Mouse (Mus musculus) left cerebral cortex, postnatal 36 days (tissue): ENCODE results near the gene Aldh2. TPM values are rescaled to one million over a fixed set of nuclear protein-coding genes. Genes with fewer than 3 reads are reported as not detected.
"Not testable (repeated sequence)": the region's sequence is repeated elsewhere in the genome, so short reads cannot be mapped to it uniquely, and the experiment has no call there.

ENCODE experiments used
- DNase-seq, 2 experiments: peaks; one replicate each; pipeline ENCODE4 v3.0.0; 2021 to 2022; ENCODE audit warnings: low spot score in 2 of 2, mixed read lengths in 1 of 2
- intact Hi-C: fragments of 180-260 bp; cut with DNase I; formaldehyde crosslinking; loops from one replicate; pipeline ENCODE4 v1.15.1; 2025
- total RNA-seq, 2 experiments: library from RNA; stranded (reverse); gene quantifications; 2 replicates each; pipeline ENCODE4 v1.2.3; 2021

Aldh2 gene
- total RNA-seq, result 100 to 1,000 TPM; 109 to 120 TPM

DNA sequence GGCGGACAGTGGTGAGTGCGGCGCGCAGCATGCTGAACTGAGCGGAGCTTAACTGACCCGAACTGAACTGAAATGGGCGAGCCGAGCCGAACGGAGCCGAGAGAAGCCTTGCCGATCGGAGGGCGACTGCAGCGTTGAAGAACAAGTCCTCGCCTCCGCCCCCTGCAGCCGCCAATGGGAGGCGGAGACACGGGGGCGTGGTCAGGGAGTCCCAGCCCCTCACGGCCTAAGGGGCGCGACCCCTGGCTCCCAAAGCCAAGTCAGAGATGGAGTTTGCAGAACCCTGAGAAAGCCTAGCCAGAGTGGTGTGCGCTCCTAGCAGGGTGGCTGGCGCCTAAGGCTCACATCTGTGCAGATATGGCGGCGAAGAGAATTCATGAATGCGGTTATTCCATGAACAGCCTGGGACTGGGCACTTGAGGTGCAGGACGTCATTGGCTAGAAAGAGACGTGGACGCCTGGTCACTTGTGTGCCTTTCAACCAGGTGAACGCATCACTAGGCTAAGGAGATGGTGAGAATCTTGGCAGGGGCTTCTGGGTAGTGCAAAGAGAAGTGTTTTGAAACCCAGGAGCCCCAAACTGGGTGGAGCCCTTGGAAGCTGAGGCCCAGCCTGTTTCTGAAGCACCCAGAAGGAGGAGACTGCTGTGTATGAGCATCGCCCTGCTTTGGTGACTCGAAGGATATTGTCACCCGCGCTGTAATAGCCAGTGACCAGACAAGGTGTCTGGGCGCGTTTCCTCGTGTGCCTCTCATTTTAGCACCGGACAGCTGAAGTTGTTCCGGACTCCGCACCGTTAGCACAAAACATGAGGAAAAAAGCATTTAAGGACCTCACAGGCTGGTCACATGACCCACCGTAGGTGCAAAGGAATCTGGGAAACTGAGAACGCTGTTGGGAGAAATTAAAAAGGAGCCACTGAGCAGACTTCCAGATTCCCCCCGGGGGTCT, at the start of gene Aldh2:
Gene Aldh2, minus strand, starts transcription at position 374 of the 951 bp plus-strand sequence.
- intact Hi-C loops, result loop anchor here (5.0 kb wide), 1 partner anchor 46 kb away; the partner anchor contains the start of genes Adam1a, Gm42878 and Mapkapk5
- peak; percentile 75 to 77 for DNase-seq

DNA sequence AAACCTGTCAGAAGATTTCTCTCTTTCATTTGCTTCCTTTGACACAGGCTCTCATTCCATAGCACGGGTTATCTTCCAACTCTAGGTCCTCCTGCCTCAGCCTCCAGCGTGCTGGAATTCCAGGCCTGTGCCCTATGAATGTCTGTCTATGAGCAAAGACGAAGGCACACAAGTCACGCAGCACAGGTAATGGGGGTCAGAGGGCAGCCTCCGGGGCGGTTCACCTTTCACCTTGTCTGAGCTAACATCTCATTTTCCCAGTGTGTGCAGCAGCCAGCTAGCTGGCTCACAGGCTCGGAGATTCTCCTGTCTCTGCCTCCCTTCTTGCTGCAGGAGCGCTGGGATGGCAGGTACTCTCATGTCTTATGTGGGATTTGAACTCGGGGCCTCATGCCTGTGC, 46.0 kb upstream of the Aldh2 start:
- intact Hi-C loops, result no loop called here
- no peak for DNase-seq

DNA sequence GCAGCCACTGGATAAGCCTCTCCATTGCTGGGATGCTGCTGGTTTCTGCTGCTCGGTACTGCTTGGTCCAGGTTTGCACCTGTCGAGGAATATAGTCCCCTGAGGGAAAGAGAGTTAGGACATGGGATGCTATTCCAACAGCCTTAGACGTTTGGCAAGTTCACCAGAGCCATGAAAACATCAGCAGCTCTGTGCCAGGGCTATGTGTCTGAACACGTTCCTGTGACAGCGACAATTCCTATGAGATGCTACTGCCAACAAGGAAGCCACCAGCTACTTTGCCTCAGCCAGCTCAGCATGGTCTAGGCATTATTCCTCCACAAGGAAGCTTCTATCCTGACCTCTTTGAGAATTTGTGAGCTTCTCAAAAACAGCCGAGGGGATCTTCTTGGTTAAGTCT, 43.7 kb upstream of the Aldh2 start:
- intact Hi-C loops, result no loop called here
- DNase-seq, result no peak

DNA sequence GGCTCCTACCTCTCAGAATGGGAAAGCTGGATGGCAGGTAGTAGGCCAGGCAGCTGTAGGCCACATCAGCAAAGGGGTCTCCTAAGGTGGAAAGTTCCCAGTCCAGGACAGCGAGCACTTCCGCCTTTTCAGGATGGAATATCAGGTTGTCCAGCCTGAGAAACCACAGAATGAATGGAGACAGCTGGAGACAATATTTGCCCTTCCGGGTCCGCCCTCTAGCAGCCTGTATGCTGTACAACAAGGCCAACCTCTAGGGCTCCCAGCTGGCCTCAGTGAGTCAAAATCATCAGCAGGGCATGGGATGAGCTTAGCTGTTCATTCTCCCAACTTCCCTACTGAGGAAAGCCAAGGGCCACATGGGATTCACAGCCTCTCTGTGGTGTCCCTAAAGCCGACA, 41.0 kb upstream of the Aldh2 start:
- intact Hi-C loops, result no loop called here
- no peak for DNase-seq

DNA sequence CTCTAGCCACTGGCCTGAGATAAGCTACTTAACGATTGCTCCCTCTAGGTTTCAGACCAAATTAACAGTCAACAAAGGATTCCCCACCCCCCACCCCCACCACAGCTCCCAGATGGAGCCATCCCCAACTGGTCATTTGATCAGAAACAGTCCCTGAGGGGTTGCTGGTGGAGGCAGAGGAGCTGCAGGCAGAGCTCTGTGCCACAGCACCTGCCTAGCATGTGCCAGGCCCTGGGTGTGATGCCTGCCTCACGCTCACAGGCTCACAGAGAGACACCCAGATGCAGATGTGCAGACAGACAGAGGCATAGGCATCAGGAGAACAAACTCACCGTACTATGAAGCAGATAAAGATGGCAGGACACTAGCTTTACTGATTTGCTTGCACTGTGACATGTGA, 39.2 kb upstream of the Aldh2 start:
- no peak for DNase-seq
- intact Hi-C loops, result no loop called here

DNA sequence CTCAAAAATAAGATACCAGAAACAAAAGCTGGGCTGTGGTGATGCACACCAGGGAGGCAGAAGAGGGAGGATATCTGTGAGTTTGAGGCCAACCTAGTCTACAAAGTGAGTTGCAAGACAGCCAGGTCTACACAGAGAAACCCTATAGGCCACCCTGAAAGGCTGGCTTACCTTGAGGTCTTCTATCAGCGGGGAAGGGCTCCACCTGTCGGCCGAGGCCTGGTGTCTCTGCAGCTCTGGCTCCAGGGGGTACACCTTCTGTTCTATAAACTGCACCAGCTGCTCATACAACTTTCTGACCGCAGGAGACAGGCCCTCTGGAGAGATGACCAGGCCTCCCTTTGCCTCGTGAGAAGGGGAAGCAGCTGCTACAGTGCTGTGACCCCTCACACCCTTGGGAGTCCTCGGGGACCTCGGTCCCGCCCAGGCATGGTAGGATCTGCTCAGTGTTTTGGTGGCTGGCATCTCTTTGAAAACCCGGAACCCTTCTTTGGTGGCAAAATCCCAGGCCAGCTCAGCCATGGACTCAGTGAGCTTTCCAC, 37.6 kb upstream of the Aldh2 start:
- DNase-seq, result not testable (repeated sequence)

GRCm38 (mm10) chr5:121627871-121628270, 34.2 kb upstream of the Aldh2 start:
- DNase-seq, result peak; percentile 48 to 56
- intact Hi-C loops, result no loop called here

More for the DNA sequence above, 37.6 kb upstream of the Aldh2 start:
- intact Hi-C loops, result not testable (repeated sequence)

DNA sequence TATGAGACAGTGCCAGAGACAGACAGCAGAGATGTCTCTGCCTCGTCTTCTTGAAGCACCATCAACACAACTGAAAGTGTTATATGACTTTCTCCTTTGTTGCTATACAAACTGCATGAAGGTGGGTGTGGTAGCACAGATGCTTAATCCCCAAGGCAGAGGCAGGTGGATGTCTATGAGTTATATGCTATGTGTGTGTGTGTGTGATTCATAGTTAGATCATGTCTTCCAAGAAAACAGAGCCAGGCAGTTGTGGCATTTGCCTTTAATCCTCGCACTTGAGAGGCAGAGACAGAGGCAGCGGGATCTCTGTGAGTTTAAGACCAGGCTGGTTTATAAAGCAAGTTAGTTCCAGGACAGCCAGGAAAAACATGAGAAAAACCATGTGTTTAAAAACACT, 29.6 kb upstream of the Aldh2 start:
- no peak for DNase-seq
- intact Hi-C loops, result no loop called here

DNA sequence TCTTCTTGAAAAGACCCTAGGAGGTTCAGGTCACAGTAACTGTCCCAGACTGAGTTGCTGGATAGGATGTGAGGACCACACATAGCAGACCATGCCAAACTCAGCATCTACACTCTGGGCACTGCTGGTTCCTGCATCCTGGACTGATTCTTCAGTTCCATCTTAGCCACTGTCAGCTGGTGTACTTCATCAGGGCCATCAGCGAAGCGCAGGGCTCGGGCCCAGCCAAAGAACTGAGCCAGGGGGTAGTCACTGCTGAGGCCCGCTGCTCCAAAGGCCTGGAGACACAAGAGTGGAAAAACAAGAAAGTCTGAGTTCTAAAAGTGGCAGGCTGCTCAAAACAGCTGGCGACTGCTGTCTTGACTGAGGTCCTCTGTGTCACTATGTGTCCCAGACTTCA, 27.5 kb upstream of the Aldh2 start:
- intact Hi-C loops, result loop anchor here (1.0 to 2.0 kb wide), 2 partner anchors 22 to 56 kb away; no protein-coding TSS in a partner anchor
- DNase-seq, result no peak

GRCm38 (mm10) chr5:121618592-121619513, 25.2 kb upstream of the Aldh2 start, which contains the start of gene Acad12:
Acad12 (minus strand) TSS chr5:121618938.
- peak; percentile 77 to 83 for DNase-seq
- intact Hi-C loops, result no loop called here

DNA sequence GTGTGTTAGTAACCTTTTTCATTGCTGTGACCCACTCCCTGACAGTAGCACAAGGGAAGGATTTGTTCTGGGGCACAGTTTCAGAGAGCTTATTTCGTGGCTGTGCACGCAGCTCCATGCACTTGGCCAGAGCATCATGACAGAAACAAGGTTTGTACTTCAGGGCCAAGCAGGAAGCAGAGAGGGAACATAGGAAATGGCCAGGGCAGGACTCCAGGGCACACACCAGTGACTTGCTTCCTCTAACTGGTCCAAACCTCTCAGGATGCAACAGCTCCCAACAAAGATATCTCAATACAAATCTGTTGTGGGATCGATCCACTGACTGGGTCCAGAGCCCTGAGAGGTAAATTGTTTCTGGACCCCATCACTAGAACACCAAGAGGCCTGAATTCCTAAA, 21.3 kb upstream of the Aldh2 start:
- DNase-seq, intact Hi-C loops: not testable (repeated sequence)

DNA sequence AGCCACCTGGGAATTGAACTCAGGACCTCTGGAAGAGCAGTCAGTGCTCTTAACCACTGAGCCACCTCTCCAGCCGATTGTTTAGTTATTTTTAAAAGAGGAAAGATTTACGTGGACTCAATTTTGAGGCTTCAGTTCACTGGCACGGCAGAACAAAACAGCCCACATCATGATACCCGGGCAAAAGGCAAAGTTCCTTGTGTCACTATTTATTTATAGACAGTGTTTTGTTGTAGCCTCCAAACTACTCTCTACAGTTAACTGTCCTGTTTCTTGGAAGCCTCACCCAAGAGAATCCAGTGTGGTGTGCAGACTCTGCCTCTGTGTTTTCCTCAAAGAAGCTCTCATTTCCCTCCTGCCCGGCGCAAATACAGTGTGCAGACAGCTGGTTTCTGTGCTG, 18.4 kb upstream of the Aldh2 start:
- DNase-seq, result no peak
- intact Hi-C loops, result no loop called here

GRCm38 (mm10) chr5:121609556-121610135, 16.0 kb upstream of the Aldh2 start:
- intact Hi-C loops, DNase-seq: not testable (repeated sequence)

DNA sequence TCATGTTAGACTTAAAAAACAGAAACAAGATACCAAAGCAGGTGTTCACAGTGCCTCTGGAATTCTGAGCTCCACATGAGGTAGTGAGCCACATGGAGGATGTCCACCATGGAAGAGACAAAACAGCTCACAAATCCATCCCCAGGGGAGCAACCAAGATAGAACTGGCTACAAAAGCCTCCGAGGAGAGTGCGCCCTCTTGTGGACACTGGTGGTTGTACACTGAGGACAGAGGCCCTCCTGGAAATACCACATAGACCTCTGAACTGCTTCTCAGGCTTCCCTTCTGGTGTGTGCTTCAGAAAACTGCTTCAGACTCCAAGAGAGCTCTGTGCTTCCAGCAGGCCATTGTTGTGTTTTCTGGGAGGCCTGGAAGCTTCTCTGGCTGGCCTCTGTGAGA, 12.5 kb upstream of the Aldh2 start:
- peak; percentile 63 to 68 for DNase-seq
- intact Hi-C loops, result no loop called here

GRCm38 (mm10) chr5:121603815-121604214, 10.2 kb upstream of the Aldh2 start:
- DNase-seq, result not testable (repeated sequence)
- intact Hi-C loops, result loop anchor here (2.0 to 5.0 kb wide), 2 partner anchors 37 to 57 kb away; no protein-coding TSS in a partner anchor

DNA sequence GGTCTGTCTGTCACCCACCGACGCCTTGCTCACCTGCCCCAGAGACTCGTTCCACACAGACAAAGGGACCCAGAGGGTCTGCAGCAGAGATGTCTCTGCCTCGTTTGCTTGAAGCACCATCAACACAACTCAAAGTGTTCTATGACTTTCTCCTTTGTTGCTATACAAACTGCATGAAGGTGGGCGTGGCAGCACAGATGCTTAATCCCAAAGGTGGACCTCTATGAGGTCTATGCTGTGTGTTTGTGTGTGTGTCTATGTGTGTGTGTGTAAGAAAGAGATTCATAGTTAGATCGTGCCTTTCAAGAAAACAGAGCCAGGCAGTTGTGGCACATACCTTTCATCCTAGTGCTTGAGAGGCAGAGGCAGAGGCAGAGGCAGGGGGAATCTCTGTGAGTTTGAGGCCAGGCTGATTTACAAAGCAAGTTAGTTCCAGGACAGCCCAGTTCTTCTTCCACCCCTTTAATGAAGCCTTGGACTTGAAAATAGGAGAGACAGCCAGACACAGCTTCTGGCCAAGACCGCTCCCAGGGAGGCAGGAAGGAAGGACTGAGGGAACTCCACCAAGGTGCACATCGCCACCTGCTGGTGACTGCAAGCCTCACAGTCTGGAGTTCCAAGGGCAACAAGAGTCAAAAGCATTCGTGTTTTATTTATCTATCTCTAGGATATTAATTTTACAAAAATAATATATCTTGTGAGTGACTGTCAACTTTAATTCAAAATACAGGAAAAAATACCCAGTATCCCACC, 8.1 kb upstream of the Aldh2 start:
- peak; percentile 83 to 87 for DNase-seq
- intact Hi-C loops, result loop anchor here (5.0 kb wide), 1 partner anchor 34 kb away; no protein-coding TSS in a partner anchor

GRCm38 (mm10) chr5:121598871-121599610, 5.4 kb upstream of the Aldh2 start:
- intact Hi-C loops, result loop anchor here (1.0 kb wide), 1 partner anchor 22 kb away; no protein-coding TSS in a partner anchor
- DNase-seq, result no peak
